Mouse (Mus musculus) MEL (cell line): Measurements from ENCODE around the gene Aen. TPM values are rescaled to one million over a fixed set of nuclear protein-coding genes. Genes with fewer than 3 reads are reported as not detected.

Experiments used
- DNase-seq: peaks from one replicate; pipeline ENCODE4 v3.0.0; 2011; ENCODE audit warnings: low read depth, low spot score
- H3K27ac ChIP-seq: 2 replicates; pipeline ENCODE4 v1.5.1; 2012; ENCODE audit warnings: low read depth, mild to moderate bottlenecking, control low read depth, low read length, moderate library complexity; ENCODE audit not compliant: control insufficient read depth
- H3K27me3 ChIP-seq, 2 experiments: fragments of 150-350 bp in 1 of 2; sonication (generic) in 1 of 2; 2 replicates each; pipeline ENCODE4 v1.6.1; 2012; ENCODE audit warnings: low read length in 2 of 2, mild to moderate bottlenecking in 2 of 2, improper control_type of control experiment in 1 of 2, moderate library complexity in 1 of 2; ENCODE audit not compliant: insufficient read depth in 2 of 2, control insufficient read depth in 1 of 2
- H3K36me3 ChIP-seq, 2 experiments: 2 replicates each; pipeline ENCODE4 v1.6.1; 2012 to 2014; ENCODE audit warnings: low read length in 2 of 2, improper control_type of control experiment in 1 of 2, inconsistent platforms in 1 of 2, mild to moderate bottlenecking in 1 of 2; ENCODE audit not compliant: insufficient read depth in 2 of 2, control insufficient read depth in 1 of 2
- H3K4me1 ChIP-seq, 2 experiments: fragments of 150-350 bp in 1 of 2; sonication (generic) in 1 of 2; 2 replicates each; pipeline ENCODE4 v1.6.1; 2012; ENCODE audit warnings: low read length in 2 of 2, improper control_type of control experiment in 1 of 2, mild to moderate bottlenecking in 1 of 2; ENCODE audit not compliant: insufficient read depth in 2 of 2, control insufficient read depth in 1 of 2
- H3K4me3 ChIP-seq, 2 experiments: fragments of 150-350 bp in 1 of 2; sonication (generic) in 1 of 2; 2 replicates each; pipeline ENCODE4 v1.5.1; 2012; ENCODE audit warnings: low read depth in 2 of 2, low read length in 2 of 2, mild to moderate bottlenecking in 2 of 2, moderate library complexity in 2 of 2, control low read depth in 1 of 2, improper control_type of control experiment in 1 of 2; ENCODE audit not compliant: control insufficient read depth in 1 of 2, insufficient read depth in 1 of 2
- H3K79me2 ChIP-seq: 2 replicates; pipeline ENCODE4 v1.6.1; 2012; ENCODE audit warnings: mild to moderate bottlenecking, low read length, moderate library complexity; ENCODE audit not compliant: control insufficient read depth, poor library complexity, insufficient read depth
- H3K9ac ChIP-seq: 2 replicates; pipeline ENCODE4 v1.6.1; 2012; ENCODE audit warnings: low read depth, mild to moderate bottlenecking, control low read depth, low read length, moderate library complexity; ENCODE audit not compliant: control insufficient read depth, poor library complexity, severe bottlenecking
- H3K9me3 ChIP-seq: fragments of 150-350 bp; sonication (generic); replicated peaks from 2 replicates; pipeline ENCODE4 v1.6.1; 2012; ENCODE audit warnings: mild to moderate bottlenecking, low read length, improper control_type of control experiment, moderate library complexity; ENCODE audit not compliant: insufficient read depth
- BHLHE40 ChIP-seq: IDR thresholded peaks from 2 replicates; pipeline ENCODE4 v1.6.1; 2012; ENCODE audit warnings: low read depth, mild to moderate bottlenecking, inconsistent platforms, low read length, improper control_type of control experiment, borderline replicate concordance
- CHD1 ChIP-seq: IDR thresholded peaks from 2 replicates; pipeline ENCODE4 v1.6.1; 2012; ENCODE audit warnings: low read depth, mild to moderate bottlenecking, inconsistent platforms, low read length, improper control_type of control experiment
- CHD2 ChIP-seq: IDR thresholded peaks from 2 replicates; pipeline ENCODE4 v1.6.1; 2011; ENCODE audit warnings: low read length, improper control_type of control experiment
- CTCF ChIP-seq, 3 experiments: IDR thresholded peaks in 2 of 3; conservative IDR thresholded peaks in 1 of 3; 2 replicates each; pipeline ENCODE4 v1.5.1; 2011 to 2012; ENCODE audit warnings: low read length in 3 of 3, low read depth in 2 of 3, mild to moderate bottlenecking in 2 of 3, improper control_type of control experiment in 1 of 3, inconsistent platforms in 1 of 3, mixed read lengths in 1 of 3, moderate library complexity in 1 of 3; ENCODE audit not compliant: control insufficient read depth in 1 of 3, insufficient read depth in 1 of 3, poor library complexity in 1 of 3, severe bottlenecking in 1 of 3
- EP300 ChIP-seq, 2 experiments: IDR thresholded peaks; 2 replicates each; pipeline ENCODE4 v1.6.1; 2011; ENCODE audit warnings: improper control_type of control experiment in 2 of 2, low read length in 2 of 2, low read depth in 1 of 2, mild to moderate bottlenecking in 1 of 2
- ETS1 ChIP-seq: IDR thresholded peaks from 2 replicates; pipeline ENCODE4 v1.6.1; 2012; ENCODE audit warnings: low read depth, mild to moderate bottlenecking, inconsistent platforms, low read length, improper control_type of control experiment, moderate library complexity
- HCFC1 ChIP-seq: IDR thresholded peaks from 2 replicates; pipeline ENCODE4 v1.6.1; 2012; ENCODE audit warnings: low read depth, mild to moderate bottlenecking, inconsistent platforms, low read length, improper control_type of control experiment, moderate library complexity
- MAFK ChIP-seq: IDR thresholded peaks from 2 replicates; pipeline ENCODE4 v1.6.1; 2011; ENCODE audit warnings: low read depth, mild to moderate bottlenecking, low read length, improper control_type of control experiment, borderline replicate concordance
- MAX ChIP-seq: IDR thresholded peaks from 2 replicates; pipeline ENCODE4 v1.6.1; 2011; ENCODE audit warnings: low read length, improper control_type of control experiment
- MAZ ChIP-seq: IDR thresholded peaks from 2 replicates; pipeline ENCODE4 v1.6.1; 2012; ENCODE audit warnings: low read depth, mild to moderate bottlenecking, inconsistent platforms, low read length, improper control_type of control experiment
- MEF2A ChIP-seq: IDR thresholded peaks from 2 replicates; pipeline ENCODE4 v1.6.1; 2014; ENCODE audit warnings: low read depth, mild to moderate bottlenecking, inconsistent platforms, low read length, improper control_type of control experiment; ENCODE audit not compliant: poor library complexity, insufficient replicate concordance, severe bottlenecking; ENCODE audit errors: extremely low read depth
- MYC ChIP-seq: IDR thresholded peaks from 2 replicates; pipeline ENCODE4 v1.6.1; 2011; ENCODE audit warnings: low read depth, mild to moderate bottlenecking, low read length, improper control_type of control experiment, moderate library complexity
- POLR2A ChIP-seq, 2 experiments: IDR thresholded peaks; 2 replicates each; pipeline ENCODE4 v1.6.1; 2011 to 2012; ENCODE audit warnings: low read length in 2 of 2, mild to moderate bottlenecking in 2 of 2, control low read depth in 1 of 2, improper control_type of control experiment in 1 of 2, low read depth in 1 of 2, moderate library complexity in 1 of 2; ENCODE audit not compliant: control insufficient read depth in 1 of 2, insufficient read depth in 1 of 2, poor library complexity in 1 of 2
- POLR2AphosphoS2 ChIP-seq: IDR thresholded peaks from 2 replicates; pipeline ENCODE4 v1.6.1; 2011; ENCODE audit warnings: low read length, improper control_type of control experiment
- POLR2AphosphoS5 ChIP-seq: IDR thresholded peaks from 2 replicates; pipeline ENCODE4 v1.6.1; 2012; ENCODE audit warnings: low read depth, borderline replicate concordance, mild to moderate bottlenecking, inconsistent platforms, low read length, moderate library complexity, mixed read lengths
- RAD21 ChIP-seq: IDR thresholded peaks from 2 replicates; pipeline ENCODE4 v1.6.1; 2011; ENCODE audit warnings: mild to moderate bottlenecking, low read depth, low read length, improper control_type of control experiment
- RCOR1 ChIP-seq: IDR thresholded peaks from 2 replicates; pipeline ENCODE4 v1.6.1; 2012; ENCODE audit warnings: low read depth, mild to moderate bottlenecking, inconsistent platforms, low read length, improper control_type of control experiment
- SMC3 ChIP-seq: IDR thresholded peaks from 2 replicates; pipeline ENCODE4 v1.6.1; 2011; ENCODE audit warnings: low read depth, low read length, improper control_type of control experiment
- TAL1 ChIP-seq: IDR thresholded peaks from 2 replicates; pipeline ENCODE4 v1.6.1; 2012; ENCODE audit warnings: mild to moderate bottlenecking, inconsistent platforms, low read length, moderate library complexity, mixed read lengths
- TCF12 ChIP-seq: IDR thresholded peaks from 2 replicates; pipeline ENCODE4 v1.6.1; 2014; ENCODE audit warnings: low read depth, mild to moderate bottlenecking, inconsistent platforms, low read length, improper control_type of control experiment, moderate library complexity
- UBTF ChIP-seq: IDR thresholded peaks from 2 replicates; pipeline ENCODE4 v1.6.1; 2012; ENCODE audit warnings: low read depth, mild to moderate bottlenecking, inconsistent platforms, low read length, improper control_type of control experiment, moderate library complexity, borderline replicate concordance; ENCODE audit not compliant: insufficient read depth
- USF1 ChIP-seq: IDR thresholded peaks from 2 replicates; pipeline ENCODE4 v1.6.1; 2014; ENCODE audit warnings: low read depth, mild to moderate bottlenecking, inconsistent platforms, low read length, improper control_type of control experiment, moderate library complexity
- USF2 ChIP-seq, 2 experiments: IDR thresholded peaks; 2 replicates each; pipeline ENCODE4 v1.6.1; 2011 to 2012; ENCODE audit warnings: improper control_type of control experiment in 2 of 2, low read length in 2 of 2, borderline replicate concordance in 1 of 2, inconsistent platforms in 1 of 2, low read depth in 1 of 2, mild to moderate bottlenecking in 1 of 2; ENCODE audit not compliant: insufficient read depth in 1 of 2
- ZC3H11A ChIP-seq: IDR thresholded peaks from 2 replicates; pipeline ENCODE4 v1.6.1; 2012; ENCODE audit warnings: low read depth, mild to moderate bottlenecking, inconsistent platforms, low read length, improper control_type of control experiment
- ZKSCAN1 ChIP-seq: IDR thresholded peaks from 2 replicates; pipeline ENCODE4 v1.6.1; 2012; ENCODE audit warnings: low read depth, mild to moderate bottlenecking, inconsistent platforms, low read length, improper control_type of control experiment, moderate library complexity
- ZNF384 ChIP-seq: IDR thresholded peaks from 2 replicates; pipeline ENCODE4 v1.6.1; 2012; ENCODE audit warnings: low read depth, mild to moderate bottlenecking, inconsistent platforms, low read length, improper control_type of control experiment
- polyA plus RNA-seq, 2 experiments: library from polyadenylated mRNA; stranded (reverse) in 1 of 2; unstranded in 1 of 2; fragments of >175 nt in 1 of 2; fragments of >200 nt in 1 of 2; gene quantifications; 2 replicates each; pipeline versions ENCODE4 v1.2.1 to v1.2.4; 2012; ENCODE audit warnings: low replicate concordance in 2 of 2, low read depth in 1 of 2; ENCODE audit not compliant: insufficient read length in 2 of 2, insufficient read depth in 1 of 2, missing spikeins in 1 of 2
- total RNA-seq: library from RNA; depleted of rRNA; stranded (reverse); fragments of 300-350 nt; gene quantifications from 2 replicates; pipeline ENCODE4 v1.2.3, GENCODE M21; 2012

The Aen gene
- total and polyA plus RNA-seq, 3 experiments: 95.9 to 97.7 TPM; not detected in 1

DNA sequence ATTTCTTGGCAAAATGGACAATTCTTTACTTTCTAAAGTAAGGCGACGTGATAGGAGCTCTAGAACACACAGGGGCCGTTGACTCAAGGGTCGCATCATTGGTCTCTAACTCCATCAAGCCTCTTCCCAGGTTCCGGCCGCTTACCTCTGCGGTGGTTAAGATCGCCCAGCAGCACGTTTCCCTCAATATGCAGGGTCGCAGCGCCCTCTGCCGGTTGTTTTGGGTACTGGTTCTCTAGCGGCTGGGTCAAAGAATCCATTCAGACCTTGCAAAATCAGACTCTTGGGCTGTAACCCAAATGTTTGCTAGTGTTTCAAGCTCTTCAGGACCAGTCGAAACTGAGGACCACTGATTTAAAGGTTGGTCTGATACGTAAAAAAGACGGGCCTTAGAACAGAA is 5.0 kb upstream of the Aen start:
- H3K27me3 ChIP-seq: no peaks in the 10 kb centered on the region
- H3K36me3 ChIP-seq: no peaks in the 10 kb centered on the region
- no peaks in the 10 kb centered on the region for H3K9me3 ChIP-seq
- DNase-seq: peak; percentile 83
- H3K79me2 ChIP-seq: no peaks in the 10 kb centered on the region
- H3K27ac ChIP-seq: no peak overlapping the region
- TF ChIP-seq CTCF (IDR thresholded peaks at IDR 0.05 in 2 of 3, conservative IDR thresholded peaks at IDR 0.05 in 1 of 3; ENCODE audit: control insufficient read depth in 1 of 3, insufficient read depth in 1 of 3, low read depth in 2 of 3, low read length in 3 of 3, poor library complexity in 1 of 3, severe bottlenecking in 1 of 3): peak; percentile 72 to 98 (median 86)
- peak; percentile 92 for TF ChIP-seq SMC3
- TF ChIP-seq CHD1: no peak
- no peak for TF ChIP-seq POLR2AphosphoS2
- no peak for TF ChIP-seq MAX
- TF ChIP-seq ZC3H11A: peak; percentile 94
- TF ChIP-seq UBTF: no peak
- TF ChIP-seq TAL1: no peak
- TF ChIP-seq MYC: no peak
- no peak for TF ChIP-seq USF1
- TF ChIP-seq EP300 (IDR thresholded peaks at IDR 0.05; ENCODE audit: low read depth in 1 of 2, low read length in 2 of 2): no peak
- TF ChIP-seq MAZ: no peak
- TF ChIP-seq HCFC1: no peak
- no peak for TF ChIP-seq TCF12
- TF ChIP-seq ZNF384: no peak
- TF ChIP-seq MAFK: no peak
- no peak for TF ChIP-seq POLR2A (IDR thresholded peaks at IDR 0.05; ENCODE audit: control insufficient read depth in 1 of 2, insufficient read depth in 1 of 2, low read depth in 1 of 2, low read length in 2 of 2, poor library complexity in 1 of 2)
- no peak for TF ChIP-seq POLR2AphosphoS5
- TF ChIP-seq BHLHE40: peak; percentile 62; the same call in 1 of the 2 replicates
- TF ChIP-seq ZKSCAN1: no peak
- no peak for TF ChIP-seq USF2 (IDR thresholded peaks at IDR 0.05; ENCODE audit: borderline replicate concordance in 1 of 2, insufficient read depth in 1 of 2, low read depth in 1 of 2, low read length in 2 of 2)
- TF ChIP-seq ETS1: no peak
- TF ChIP-seq RCOR1: no peak
- peak; percentile 91 for TF ChIP-seq RAD21
- TF ChIP-seq CHD2: no peak
- TF ChIP-seq MEF2A: no peak
- H3K4me3 ChIP-seq: no peak overlapping the region
- peaks cover 0 to 6% of the 10 kb centered on the region in 2 experiments; a peak in 2 of 4 replicates for H3K4me1 ChIP-seq
- H3K9ac ChIP-seq: no peak overlapping the region
